Mouse (Mus musculus): Measurements from ENCODE around the gene Gcn1l1.
A peak's percentile ranks its signal among the peaks of the same experiment; 100 is the strongest.

DNA sequence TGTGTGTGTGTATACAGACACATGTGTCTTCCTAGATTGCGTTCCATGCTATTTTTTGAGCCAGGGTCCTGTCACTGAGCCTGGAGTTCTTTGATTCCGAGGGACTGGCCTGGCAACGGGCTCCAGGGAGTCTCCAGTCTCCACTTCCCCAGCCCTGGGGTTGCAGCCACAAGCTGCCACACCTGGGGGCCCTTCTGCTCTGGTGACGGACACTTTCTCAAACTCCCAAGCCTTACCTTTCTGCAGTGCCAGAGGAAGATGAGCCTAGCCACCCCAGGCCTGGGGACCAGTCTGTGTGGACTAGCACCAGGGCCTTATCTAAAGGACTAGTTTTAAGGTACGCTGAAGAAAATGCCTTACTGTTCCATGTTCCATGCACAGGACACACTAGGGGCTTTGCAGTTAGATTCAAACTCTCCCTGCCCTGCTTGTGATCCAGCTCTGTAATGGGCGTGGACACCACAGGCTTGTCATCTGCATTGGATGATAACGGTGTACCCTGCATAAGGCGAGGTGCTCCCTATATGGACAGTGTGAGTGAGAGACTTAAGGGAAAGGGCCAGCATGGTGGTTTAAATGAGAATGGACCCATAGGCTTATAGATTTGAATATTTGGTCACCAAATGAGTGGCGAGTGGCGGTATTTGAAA lies 61.3 kb downstream of the Gcn1l1 start:
- peak; percentile 68 for TF ChIP-seq GATA1 (IDR thresholded peaks at IDR 0.05; ENCODE audit: low read length)
- peak; percentile 79 for TF ChIP-seq TAL1 (IDR thresholded peaks at IDR 0.05; ENCODE audit: low read length)

All from erythroblast, embryonic 14.5 days (primary cell).